Mouse (Mus musculus): Measurements from ENCODE around the gene Ctcf.

The Ctcf gene

GRCm38 (mm10) chr8:105700966-105701824, 64.8 kb downstream of the Ctcf start, which contains the start of the genes Acd and Pard6a:
Gene Acd, minus strand, starts transcription at chr8:105701102.
Gene Pard6a, plus strand, starts transcription at chr8:105701148.
- DNase-seq (ENCODE audit: low spot score), result peak; percentile 99

GRCm38 (mm10) chr8:105702001-105702401, 65.6 kb downstream of the Ctcf start:
- DNase-seq (ENCODE audit: low spot score), result no peak

- DNase-seq (ENCODE audit: low spot score), result no peak
These were observed 66.5 kb downstream of the Ctcf start for GRCm38 (mm10) chr8:105702731-105703415.

- DNase-seq (ENCODE audit: low spot score), result no peak
These were observed 67.9 kb downstream of the Ctcf start for GRCm38 (mm10) chr8:105704146-105704812.

GRCm38 (mm10) chr8:105704955-105705354, 68.6 kb downstream of the Ctcf start:
- no peak for DNase-seq (ENCODE audit: low spot score)

- no peak for DNase-seq (ENCODE audit: low spot score)
These were observed 70.1 kb downstream of the Ctcf start for GRCm38 (mm10) chr8:105706426-105706825.

- DNase-seq (ENCODE audit: low spot score), result peak; percentile 95
These were observed 71.4 kb downstream of the Ctcf start, which contains the start of the genes 4933405L10Rik and Enkd1 for GRCm38 (mm10) chr8:105707498-105708403. Gene 4933405L10Rik, plus strand, starts transcription at chr8:105707655. Gene Enkd1, minus strand, starts transcription at chr8:105708210.

GRCm38 (mm10) chr8:105708675-105709074, 72.3 kb downstream of the Ctcf start:
- DNase-seq (ENCODE audit: low spot score), result no peak

- no peak for DNase-seq (ENCODE audit: low spot score)
These were observed 72.9 kb downstream of the Ctcf start for GRCm38 (mm10) chr8:105709317-105709716.

- no peak for DNase-seq (ENCODE audit: low spot score)
These were observed 75.9 kb downstream of the Ctcf start for GRCm38 (mm10) chr8:105712286-105712685.

- DNase-seq (ENCODE audit: low spot score), result peak; percentile 96
These were observed 77.8 kb downstream of the Ctcf start for GRCm38 (mm10) chr8:105714139-105714538.

GRCm38 (mm10) chr8:105715042-105715441, 78.7 kb downstream of the Ctcf start:
- no peak for DNase-seq (ENCODE audit: low spot score)

- no peak for DNase-seq (ENCODE audit: low spot score)
These were observed 80.1 kb downstream of the Ctcf start for GRCm38 (mm10) chr8:105716302-105716945.

GRCm38 (mm10) chr8:105719637-105720036, 83.3 kb downstream of the Ctcf start:
- no peak for DNase-seq (ENCODE audit: low spot score)

GRCm38 (mm10) chr8:105722861-105723260, 86.5 kb downstream of the Ctcf start:
- no peak for DNase-seq (ENCODE audit: low spot score)

GRCm38 (mm10) chr8:105725726-105726125, 89.4 kb downstream of the Ctcf start:
- DNase-seq (ENCODE audit: low spot score), result no peak

GRCm38 (mm10) chr8:105727397-105728124, 91.2 kb downstream of the Ctcf start:
- DNase-seq (ENCODE audit: low spot score), result no peak

- DNase-seq (ENCODE audit: low spot score), result no peak
These were observed 95.8 kb downstream of the Ctcf start for GRCm38 (mm10) chr8:105732186-105732585.

All from retina, embryonic 14.5 days (tissue).